Mouse (Mus musculus): ENCODE data around the gene Lipt2. TPM values are rescaled to one million over a fixed set of nuclear protein-coding genes. Genes with fewer than 3 reads are reported as not detected.

Gene Lipt2
- total RNA-seq, 4 experiments from 2014 or later = 5.2 to 7.5 (median 6.4) TPM

DNA sequence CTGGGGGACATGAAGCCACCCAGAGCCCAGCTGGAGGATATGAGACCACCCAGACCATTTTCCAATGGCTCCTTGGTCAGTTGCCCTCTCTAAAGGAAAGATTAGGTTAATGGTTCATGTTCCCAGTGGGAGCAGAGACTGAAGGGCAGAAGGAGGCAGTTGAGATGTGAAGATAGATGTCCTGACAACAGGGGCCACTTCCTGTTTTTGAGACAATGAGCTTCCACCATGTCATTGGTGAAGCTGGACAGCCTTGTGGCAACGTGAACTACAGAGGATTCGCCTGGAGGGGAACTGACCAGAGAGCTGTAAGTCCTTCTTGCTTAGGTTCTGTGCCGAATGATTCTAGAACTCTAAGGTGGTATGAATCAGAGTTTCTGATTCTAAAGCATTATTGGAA lies 17.2 kb downstream of the Lipt2 start, which contains the start of gene Kcne3:
Kcne3 (plus strand) TSS at position 234 of the 400 bp plus-strand sequence.
- no peak for DNase-seq

DNA sequence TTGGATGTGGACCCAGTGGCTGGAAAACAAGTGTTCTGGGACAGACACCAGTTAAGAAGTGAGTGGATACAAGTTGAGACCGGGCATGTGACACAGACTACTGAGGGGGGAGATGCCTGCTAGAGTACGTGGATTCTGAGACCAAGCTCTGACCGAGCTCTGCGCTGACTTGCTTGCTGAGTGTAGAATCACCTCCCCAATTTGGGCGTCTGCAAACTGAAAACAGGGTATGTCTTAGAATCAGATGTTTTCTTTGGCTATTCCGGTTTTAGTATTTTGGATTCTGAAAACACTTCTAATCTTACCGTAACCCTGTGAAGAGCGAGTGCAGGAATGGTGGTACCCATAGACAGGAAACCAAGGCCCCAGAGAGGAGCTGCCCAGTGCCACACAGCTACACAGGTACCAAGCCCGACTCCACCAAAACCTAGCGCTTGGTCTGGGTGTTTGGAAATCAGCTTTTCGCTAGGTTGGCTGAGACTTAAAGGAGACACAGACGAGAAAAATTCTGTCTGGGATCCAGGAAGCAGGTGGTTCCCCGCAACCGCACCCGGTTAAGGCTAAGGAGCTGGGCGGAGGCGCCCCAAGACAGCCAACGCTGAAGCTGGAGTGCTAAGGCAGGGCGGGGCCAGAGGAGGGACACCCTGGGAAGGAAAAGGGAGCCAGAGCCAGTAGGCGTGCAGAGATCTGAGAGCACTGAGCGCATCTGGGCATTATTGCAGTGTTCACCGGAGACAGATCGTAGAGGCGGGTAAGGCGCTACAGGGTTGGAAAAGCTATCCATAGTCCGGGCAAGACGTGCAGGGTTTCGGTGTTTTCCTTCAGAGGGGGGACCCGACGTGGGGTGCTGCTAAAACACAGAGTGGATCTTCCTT lies 19.2 kb downstream of the Lipt2 start:
- peak; percentile 31 for DNase-seq

DNA sequence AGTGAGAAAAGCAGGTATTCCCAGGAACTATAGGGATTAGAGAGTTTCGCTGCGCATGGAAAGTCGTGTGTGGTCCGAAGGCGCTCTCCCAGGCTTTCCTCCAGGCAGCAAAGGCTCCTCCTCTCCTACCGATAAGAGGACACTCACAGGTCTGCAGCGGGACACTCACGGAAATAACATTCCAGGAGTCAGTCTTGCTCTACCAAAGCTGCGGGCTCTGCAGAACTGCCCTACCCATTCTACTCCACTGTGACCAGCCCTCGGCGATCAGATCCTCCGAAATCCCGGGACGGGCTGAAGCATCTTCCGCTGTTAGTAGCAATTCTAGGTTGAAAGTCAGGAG lies 19.8 kb downstream of the Lipt2 start:
- DNase-seq = no peak

DNA sequence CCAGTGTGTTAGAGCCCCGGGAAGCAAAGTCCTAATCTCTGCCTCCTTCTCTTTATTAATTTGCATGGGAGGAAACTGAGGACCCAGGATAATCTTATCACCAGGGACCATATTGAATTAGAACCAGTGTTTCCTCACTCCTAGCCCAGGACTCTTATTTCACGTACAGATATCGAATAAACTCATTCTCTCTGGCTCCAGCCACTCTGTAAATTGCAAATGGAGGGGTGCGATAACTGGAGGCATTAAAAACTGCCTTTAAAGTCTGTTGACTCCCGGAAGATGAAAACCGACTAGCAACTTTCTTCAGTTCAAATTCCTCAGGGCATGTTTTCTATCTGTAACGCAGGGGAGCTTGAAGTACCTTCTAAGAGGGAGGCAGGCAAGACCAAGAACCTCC lies 20.3 kb downstream of the Lipt2 start:
- no peak for DNase-seq

GRCm38 (mm10) chr7:100179836-100180407 lies 20.8 kb downstream of the Lipt2 start:
- DNase-seq = no peak

DNA sequence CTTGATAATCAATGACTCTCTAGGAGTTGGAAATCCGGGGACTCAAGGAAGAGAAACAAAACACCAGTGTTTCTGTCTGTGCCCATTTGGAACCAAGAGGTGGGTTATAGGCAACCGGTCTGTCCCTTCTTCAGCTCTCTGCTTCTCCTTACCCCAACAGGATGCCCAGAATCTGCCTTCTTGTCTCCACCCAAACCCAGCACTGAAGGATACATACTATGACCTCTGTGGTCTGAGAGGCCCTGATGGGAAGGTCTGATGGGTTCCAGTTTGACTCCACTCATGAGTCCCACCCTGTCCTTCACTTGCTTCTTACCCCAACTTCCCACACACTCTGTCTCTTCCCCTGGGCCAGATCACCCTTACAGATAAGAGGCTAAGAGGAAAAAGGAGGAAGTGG lies 22.1 kb downstream of the Lipt2 start:
- no peak for DNase-seq

- no peak for DNase-seq
These were observed 22.5 kb downstream of the Lipt2 start for GRCm38 (mm10) chr7:100181614-100182013.

DNA sequence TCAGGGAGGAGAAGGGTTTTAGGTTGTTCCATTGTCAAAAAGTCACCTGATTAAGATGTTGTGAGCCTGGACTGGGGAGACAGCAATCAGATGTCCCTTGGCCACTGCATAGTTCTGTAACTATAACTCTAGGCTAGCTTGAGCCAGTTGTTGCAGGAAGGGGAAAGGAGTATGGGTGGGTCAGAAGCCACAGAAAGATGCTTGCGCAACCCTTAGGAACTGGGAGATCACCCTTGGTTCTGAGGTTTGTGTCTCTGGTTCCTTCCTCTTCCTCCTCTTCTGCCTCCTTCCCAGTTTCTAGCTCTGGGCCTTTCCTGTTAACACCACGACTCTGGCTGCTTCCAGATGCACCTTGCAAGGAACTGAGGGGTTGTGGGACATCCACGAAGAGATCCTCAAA lies 23.3 kb downstream of the Lipt2 start:
- no peak for DNase-seq

DNA sequence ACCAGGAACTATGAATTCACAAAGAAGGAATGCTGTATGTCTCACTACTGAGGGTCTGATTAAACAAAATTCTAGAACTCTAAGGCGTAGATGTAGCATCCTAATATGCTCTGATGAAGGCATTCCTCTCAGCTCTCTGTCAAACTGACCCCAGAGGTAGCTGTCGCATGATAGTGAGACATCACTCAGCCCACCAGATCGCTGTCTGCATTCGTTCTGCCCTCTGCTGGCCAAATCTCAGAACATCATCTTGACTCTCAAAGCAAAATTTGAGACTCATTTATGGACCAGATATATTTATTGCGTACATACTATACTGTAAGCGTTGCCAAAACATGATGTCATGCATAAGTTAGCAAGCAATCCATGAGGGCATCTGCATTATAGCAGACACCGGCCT lies 28.5 kb downstream of the Lipt2 start:
- DNase-seq = no peak

GRCm38 (mm10) chr7:100190167-100190566 lies 31.1 kb downstream of the Lipt2 start:
- DNase-seq = no peak

GRCm38 (mm10) chr7:100190778-100191177 lies 31.7 kb downstream of the Lipt2 start:
- no peak for DNase-seq

DNA sequence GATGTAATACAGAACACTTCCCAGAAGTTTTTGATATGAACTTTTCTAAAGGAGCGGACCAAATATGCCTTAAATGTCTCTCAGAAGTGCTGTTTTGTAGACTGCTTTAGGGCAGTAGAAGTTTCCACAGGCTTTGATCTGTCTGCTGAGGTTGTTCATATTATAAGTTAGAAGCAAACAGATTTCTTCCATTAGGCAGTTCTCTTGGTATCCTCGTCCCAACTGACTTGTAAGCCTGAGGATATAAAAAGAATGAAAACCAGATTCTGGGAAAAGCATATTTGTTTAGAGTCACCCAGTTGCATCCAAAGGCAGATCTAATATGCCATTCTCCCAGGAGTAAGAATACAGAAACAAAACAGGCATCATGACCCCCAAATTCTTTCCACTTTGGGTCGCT lies 42.1 kb downstream of the Lipt2 start:
- DNase-seq = no peak

DNA sequence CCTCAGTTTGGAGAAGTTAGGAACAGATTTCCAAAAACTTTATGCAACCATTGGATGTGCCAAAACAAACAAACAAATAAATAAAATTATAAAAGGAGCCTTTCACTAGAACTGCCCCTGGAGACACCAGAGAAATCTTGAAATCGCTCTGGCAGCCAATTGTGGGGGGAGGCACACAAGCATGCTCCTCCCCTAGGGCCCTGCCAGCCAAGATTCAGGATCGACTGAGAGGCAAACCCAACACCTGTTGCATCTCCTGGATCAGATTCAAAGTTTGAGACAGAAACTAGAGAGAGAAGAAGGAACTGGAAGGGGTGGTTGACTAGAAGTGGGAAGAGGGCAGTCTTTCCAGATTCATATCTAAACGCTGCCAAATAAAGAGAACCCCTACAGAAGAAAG lies 44.5 kb downstream of the Lipt2 start:
- DNase-seq = no peak

DNA sequence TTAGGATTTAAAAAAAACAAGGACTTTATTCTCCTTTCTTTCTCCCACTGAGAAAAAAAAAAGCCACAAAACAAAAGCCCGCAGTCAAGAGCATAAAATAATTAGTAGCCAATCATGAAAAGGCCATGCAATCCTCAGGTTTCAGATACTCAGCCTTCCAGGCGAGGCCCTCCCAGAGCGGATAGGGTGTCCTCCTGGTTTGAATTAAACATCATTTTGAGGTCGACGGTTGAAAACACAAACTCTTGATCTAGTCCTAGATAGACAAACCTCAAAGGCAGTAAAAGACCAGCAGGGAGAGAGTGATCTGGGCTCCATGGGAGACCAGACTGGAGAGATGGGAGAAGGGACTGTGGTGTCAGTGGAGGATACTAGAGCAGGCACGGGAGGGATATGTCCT lies 45.8 kb downstream of the Lipt2 start:
- DNase-seq = no peak

DNA sequence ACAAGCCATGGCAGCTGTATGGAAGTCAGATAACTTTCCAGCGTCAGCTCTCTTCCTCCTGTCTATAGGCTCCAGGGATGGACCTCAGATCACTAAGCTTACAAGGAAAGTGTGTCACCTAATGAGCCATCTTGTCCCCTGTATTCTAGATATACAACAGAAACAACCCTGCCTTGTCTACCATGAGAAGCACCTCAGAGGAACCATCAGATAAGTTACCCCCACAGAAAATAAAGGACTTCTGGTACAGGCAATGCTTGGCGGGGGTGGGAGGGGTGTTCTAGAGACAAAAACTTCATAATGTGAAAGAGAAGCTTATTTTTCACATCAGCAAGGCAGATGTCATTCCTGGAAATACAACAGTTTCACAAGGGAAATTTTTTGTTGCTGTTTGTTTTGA lies 47.1 kb downstream of the Lipt2 start:
- DNase-seq = no peak

GRCm38 (mm10) chr7:100207886-100208285 lies 48.8 kb downstream of the Lipt2 start:
- DNase-seq = no peak

Other genes starting within 250 kb of the Lipt2 start
- gene Rnf169, start 178.8 kb upstream of the Lipt2 start, total RNA-seq (2022) = 10 to 100 TPM; 17.0 to 25.7 (median 19.9) TPM
- not detected for gene Chrdl2, start 153.1 kb upstream of the Lipt2 start, total RNA-seq (2022)
- gene Pold3, start 37.7 kb upstream of the Lipt2 start, total RNA-seq (2022) = 10 to 100 TPM; 21.5 to 31.9 (median 26.0) TPM
- 1 to 10 TPM in 3 of 4 experiments, under 1 TPM in 1; 0.55 to 1.9 (median 1.4) TPM for gene Kcne3, start 17.2 kb downstream of the Lipt2 start, total RNA-seq (2022)
- gene Pgm2l1, start 68.1 kb downstream of the Lipt2 start, total RNA-seq (2022) = 1 to 10 TPM; 5.5 to 6.8 (median 6.3) TPM
- gene P4ha3, start 126.2 kb downstream of the Lipt2 start, total RNA-seq (2022) = 1 to 10 TPM in 1 of 4 experiments, under 1 TPM in 3; 0.49 to 1.1 (median 0.81) TPM
- 10 to 100 TPM; 19.7 to 29.1 (median 26.8) TPM for gene C2cd3, start 213.0 kb downstream of the Lipt2 start, total RNA-seq (2022)
- gene Ppme1, start 213.0 kb downstream of the Lipt2 start, total RNA-seq (2022) = 10 to 100 TPM; 55.4 to 65.8 (median 61.8) TPM